Mouse (Mus musculus) kidney, adult 2 months (tissue): ENCODE measurements at regions not wholly inside any gene's neighbourhood (a gene's known extent, or its start where the extent isn't known, plus 50 kb on each side); places are given as distances from the start of the nearest gene placed in this dataset.

Source experiments
- CTCF ChIP-seq: fragments of 200-500 bp; conservative IDR thresholded peaks from 2 replicates; pipeline ENCODE4 v1.5.1; 2011; ENCODE audit warnings: low read depth, mild to moderate bottlenecking, control low read depth, low read length, moderate library complexity, mixed read lengths; ENCODE audit not compliant: insufficient read depth, insufficient read length
- POLR2A ChIP-seq: fragments of 200-500 bp; IDR thresholded peaks from one replicate; pipeline ENCODE4 v1.6.1; 2011; ENCODE audit warnings: low read depth, low read length, control low read depth

GRCm38 (mm10) chr9:112429196-112429595, 193.5 kb upstream of the Arpp21 start:
- TF ChIP-seq CTCF (no peak), POLR2A (no peak)
